Mouse (Mus musculus): Measurements from ENCODE around the gene Spock3. TPM values are rescaled to one million over a fixed set of nuclear protein-coding genes. Genes with fewer than 3 reads are reported as not detected.

Gene Spock3
- polyA plus RNA-seq (2014; fragmentation: Nextera tagmentation; extraction: Ambion mirVana) = 2.0 TPM in 2 replicates

GRCm38 (mm10) chr8:62950709-62951108 lies at the start of gene Spock3:
TSS of gene Spock3 (plus strand) at chr8:62951009.
- ATAC-seq (ENCODE audit: low FRiP score, low TSS enrichment) = no peak
- 0 out of 2 replicates have a peak, but pooled peaks cover 2% of the 10 kb centered on the region for H3K4me1 ChIP-seq (ENCODE audit: control insufficient read depth, insufficient read depth, low read length)
- peak within 1 kb of the TSS; percentile 39 for H3K4me3 ChIP-seq (ENCODE audit: low read length)
- 39% methylated on average over 2 of the region's 2 CpGs for WGBS
- no peaks in the 10 kb centered on the region for H3K9me3 ChIP-seq (ENCODE audit: control insufficient read depth, low read length)
- no peak within 1 kb of the TSS for H3K27ac ChIP-seq (ENCODE audit: low read depth, low read length)
- no peaks in the 10 kb centered on the region for H3K36me3 ChIP-seq (ENCODE audit: control insufficient read depth, insufficient read depth, low read length)
- peak within 1 kb of the TSS; percentile 38 for H3K9ac ChIP-seq (ENCODE audit: low read depth, low read length)
- peak within 1 kb of the TSS; percentile 94 for H3K4me2 ChIP-seq (replicated peaks; ENCODE audit: low read depth, low read length)
- H3K27me3 ChIP-seq (ENCODE audit: control insufficient read depth, insufficient read depth, low read length) = no peaks in the 10 kb centered on the region

- H3K36me3 ChIP-seq (ENCODE audit: control insufficient read depth, insufficient read depth, low read length) = no peaks in the 10 kb centered on the region
- no peak overlapping the region for H3K27ac ChIP-seq (ENCODE audit: low read depth, low read length)
- H3K9ac ChIP-seq (ENCODE audit: low read depth, low read length) = peak overlapping the region; percentile 38
- H3K4me1 ChIP-seq (ENCODE audit: control insufficient read depth, insufficient read depth, low read length) = 0 out of 2 replicates have a peak, but pooled peaks cover 2% of the 10 kb centered on the region
- H3K4me3 ChIP-seq (ENCODE audit: low read length) = peak overlapping the region; percentile 39
- H3K4me2 ChIP-seq (replicated peaks; ENCODE audit: low read depth, low read length) = peak overlapping the region; percentile 94
- ATAC-seq (ENCODE audit: low FRiP score, low TSS enrichment) = peak; percentile 92
- H3K27me3 ChIP-seq (ENCODE audit: control insufficient read depth, insufficient read depth, low read length) = no peaks in the 10 kb centered on the region
- H3K9me3 ChIP-seq (ENCODE audit: control insufficient read depth, low read length) = no peaks in the 10 kb centered on the region
- WGBS = under 1% methylated on average over 46 of the region's 50 CpGs
Measured at GRCm38 (mm10) chr8:62951173-62952134, 645 bp downstream of the Spock3 start.

- WGBS = 7% methylated on average over 3 of the region's 3 CpGs
- Histone ChIP-seq H3K4me3 (ENCODE audit: low read length) (peak overlapping the region; percentile 39; the same call in 1 of the 2 replicates), H3K27ac (ENCODE audit: low read depth, low read length) (no peak overlapping the region), H3K36me3 (ENCODE audit: control insufficient read depth, insufficient read depth, low read length) (no peaks in the 10 kb centered on the region), H3K9ac (ENCODE audit: low read depth, low read length) (no peak overlapping the region), H3K4me1 (ENCODE audit: control insufficient read depth, insufficient read depth, low read length) (0 out of 2 replicates have a peak, but pooled peaks cover 2% of the 10 kb centered on the region), H3K27me3 (ENCODE audit: control insufficient read depth, insufficient read depth, low read length) (no peaks in the 10 kb centered on the region), H3K4me2 (replicated peaks; ENCODE audit: low read depth, low read length) (peak overlapping the region; percentile 94; the same call in 1 of the 2 replicates), H3K9me3 (ENCODE audit: control insufficient read depth, low read length) (no peaks in the 10 kb centered on the region)
- ATAC-seq (ENCODE audit: low FRiP score, low TSS enrichment) = peak; percentile 33; the same call in 1 of the 2 replicates
Measured at GRCm38 (mm10) chr8:62952481-62952880, 1.7 kb downstream of the Spock3 start.

- no peaks in the 10 kb centered on the region for H3K27me3 ChIP-seq (ENCODE audit: control insufficient read depth, insufficient read depth, low read length)
Measured at GRCm38 (mm10) chr8:62962608-62963007, 11.8 kb downstream of the Spock3 start.

GRCm38 (mm10) chr8:62969802-62970372 lies 19.1 kb downstream of the Spock3 start:
- Histone ChIP-seq H3K9me3 (ENCODE audit: control insufficient read depth, low read length) (no peaks in the 10 kb centered on the region), H3K27ac (ENCODE audit: low read depth, low read length) (no peak overlapping the region), H3K4me1 (ENCODE audit: control insufficient read depth, insufficient read depth, low read length) (no peaks in the 10 kb centered on the region), H3K36me3 (ENCODE audit: control insufficient read depth, insufficient read depth, low read length) (no peaks in the 10 kb centered on the region), H3K4me3 (ENCODE audit: low read length) (no peak overlapping the region), H3K9ac (ENCODE audit: low read depth, low read length) (no peak overlapping the region), H3K27me3 (ENCODE audit: control insufficient read depth, insufficient read depth, low read length) (no peaks in the 10 kb centered on the region), H3K4me2 (replicated peaks; ENCODE audit: low read depth, low read length) (no peak overlapping the region)
- no peak for ATAC-seq (ENCODE audit: low FRiP score, low TSS enrichment)
- WGBS = 83% methylated on average over 2 of the region's 2 CpGs

More at GRCm38 (mm10) chr8:62962608-62963007, 11.8 kb downstream of the Spock3 start:
- Histone ChIP-seq H3K27ac (ENCODE audit: low read depth, low read length) (no peak overlapping the region), H3K4me3 (ENCODE audit: low read length) (no peak overlapping the region), H3K4me2 (replicated peaks; ENCODE audit: low read depth, low read length) (no peak overlapping the region), H3K36me3 (ENCODE audit: control insufficient read depth, insufficient read depth, low read length) (no peaks in the 10 kb centered on the region), H3K9ac (ENCODE audit: low read depth, low read length) (no peak overlapping the region), H3K9me3 (ENCODE audit: control insufficient read depth, low read length) (no peaks in the 10 kb centered on the region), H3K4me1 (ENCODE audit: control insufficient read depth, insufficient read depth, low read length) (no peaks in the 10 kb centered on the region)
- WGBS = 88% methylated on average over 3 of the region's 3 CpGs
- ATAC-seq (ENCODE audit: low FRiP score, low TSS enrichment) = no peak

GRCm38 (mm10) chr8:63088984-63089383 lies 138.2 kb downstream of the Spock3 start:
- 86% methylated on average over 3 of the region's 3 CpGs for WGBS
- Histone ChIP-seq H3K4me1 (ENCODE audit: control insufficient read depth, insufficient read depth, low read length) (no peaks in the 10 kb centered on the region), H3K4me3 (ENCODE audit: low read length) (no peak overlapping the region), H3K9ac (ENCODE audit: low read depth, low read length) (no peak overlapping the region), H3K27ac (ENCODE audit: low read depth, low read length) (no peak overlapping the region), H3K27me3 (ENCODE audit: control insufficient read depth, insufficient read depth, low read length) (no peaks in the 10 kb centered on the region), H3K36me3 (ENCODE audit: control insufficient read depth, insufficient read depth, low read length) (no peaks in the 10 kb centered on the region), H3K9me3 (ENCODE audit: control insufficient read depth, low read length) (no peaks in the 10 kb centered on the region), H3K4me2 (replicated peaks; ENCODE audit: low read depth, low read length) (no peak overlapping the region)
- ATAC-seq (ENCODE audit: low FRiP score, low TSS enrichment) = no peak

- H3K27ac ChIP-seq (ENCODE audit: low read depth, low read length) = no peak overlapping the region
- 81% methylated on average over 2 of the region's 2 CpGs for WGBS
- no peak overlapping the region for H3K4me3 ChIP-seq (ENCODE audit: low read length)
- H3K4me1 ChIP-seq (ENCODE audit: control insufficient read depth, insufficient read depth, low read length) = no peaks in the 10 kb centered on the region
- ATAC-seq (ENCODE audit: low FRiP score, low TSS enrichment) = no peak
- no peaks in the 10 kb centered on the region for H3K9me3 ChIP-seq (ENCODE audit: control insufficient read depth, low read length)
- H3K36me3 ChIP-seq (ENCODE audit: control insufficient read depth, insufficient read depth, low read length) = no peaks in the 10 kb centered on the region
- H3K9ac ChIP-seq (ENCODE audit: low read depth, low read length) = no peak overlapping the region
- H3K4me2 ChIP-seq (replicated peaks; ENCODE audit: low read depth, low read length) = no peak overlapping the region
- no peaks in the 10 kb centered on the region for H3K27me3 ChIP-seq (ENCODE audit: control insufficient read depth, insufficient read depth, low read length)
Measured at GRCm38 (mm10) chr8:63098200-63098599, 147.4 kb downstream of the Spock3 start.

- no peaks in the 10 kb centered on the region for H3K4me1 ChIP-seq (ENCODE audit: control insufficient read depth, insufficient read depth, low read length)
- no peak overlapping the region for H3K4me3 ChIP-seq (ENCODE audit: low read length)
- H3K27me3 ChIP-seq (ENCODE audit: control insufficient read depth, insufficient read depth, low read length) = no peaks in the 10 kb centered on the region
- H3K9me3 ChIP-seq (ENCODE audit: control insufficient read depth, low read length) = no peaks in the 10 kb centered on the region
- 83% methylated on average over 1 of the region's 1 CpGs for WGBS
- ATAC-seq (ENCODE audit: low FRiP score, low TSS enrichment) = no peak
- no peak overlapping the region for H3K9ac ChIP-seq (ENCODE audit: low read depth, low read length)
- no peaks in the 10 kb centered on the region for H3K36me3 ChIP-seq (ENCODE audit: control insufficient read depth, insufficient read depth, low read length)
- no peak overlapping the region for H3K4me2 ChIP-seq (replicated peaks; ENCODE audit: low read depth, low read length)
- no peak overlapping the region for H3K27ac ChIP-seq (ENCODE audit: low read depth, low read length)
Measured at GRCm38 (mm10) chr8:63109761-63110160, 159.0 kb downstream of the Spock3 start.

- H3K4me2 ChIP-seq (replicated peaks; ENCODE audit: low read depth, low read length) = no peak overlapping the region
- no peak overlapping the region for H3K9ac ChIP-seq (ENCODE audit: low read depth, low read length)
- H3K4me1 ChIP-seq (ENCODE audit: control insufficient read depth, insufficient read depth, low read length) = no peaks in the 10 kb centered on the region
- H3K27me3 ChIP-seq (ENCODE audit: control insufficient read depth, insufficient read depth, low read length) = no peaks in the 10 kb centered on the region
- 85% methylated on average over 1 of the region's 1 CpGs for WGBS
- ATAC-seq (ENCODE audit: low FRiP score, low TSS enrichment) = no peak
- H3K4me3 ChIP-seq (ENCODE audit: low read length) = no peak overlapping the region
- no peak overlapping the region for H3K27ac ChIP-seq (ENCODE audit: low read depth, low read length)
- H3K36me3 ChIP-seq (ENCODE audit: control insufficient read depth, insufficient read depth, low read length) = no peaks in the 10 kb centered on the region
- no peaks in the 10 kb centered on the region for H3K9me3 ChIP-seq (ENCODE audit: control insufficient read depth, low read length)
Measured at GRCm38 (mm10) chr8:63112919-63113318, 162.1 kb downstream of the Spock3 start.

Measured in kidney, embryonic 14.5 days (tissue).